Mouse (Mus musculus): ENCODE measurements around the gene Ephb4.

- no peak for TF ChIP-seq CTCF (IDR thresholded peaks at IDR 0.05; ENCODE audit: control insufficient read depth, insufficient read depth, low read length)
- no peak for TF ChIP-seq POLR2A (IDR thresholded peaks at IDR 0.05; ENCODE audit: borderline replicate concordance, control insufficient read depth, low read depth, low read length)
These were observed 60.6 kb downstream of the Ephb4 start for GRCm38 (mm10) chr5:137410549-137410948.
